Mouse (Mus musculus) midbrain, embryonic 16.5 days (tissue): ENCODE data around the gene Zfp90. TPM values are rescaled to one million over a fixed set of nuclear protein-coding genes. Genes with fewer than 3 reads are reported as not detected.
"Not testable (repeated sequence)": the region's sequence is repeated elsewhere in the genome, so short reads cannot be mapped to it uniquely, and the experiment has no call there.

ENCODE experiments used
- ATAC-seq: fragments of 200-750 bp; cut with Nextera tagmentation; 2 replicates; pipeline ENCODE4 v1.8.0; 2017; ENCODE audit warnings: moderate TSS enrichment
- H3K27ac ChIP-seq: fragments of 300-500 bp; sonication (generic); 2 replicates; pipeline ENCODE4 v1.5.1; 2014; ENCODE audit warnings: mild to moderate bottlenecking, low read length, mixed read lengths
- H3K27me3 ChIP-seq: fragments of 300-500 bp; sonication (generic); 2 replicates; pipeline ENCODE4 v1.6.1; 2014; ENCODE audit warnings: low read depth, low read length, mixed read lengths; ENCODE audit not compliant: control insufficient read depth, insufficient read depth
- H3K36me3 ChIP-seq: fragments of 300-500 bp; sonication (generic); 2 replicates; pipeline ENCODE4 v1.6.1; 2014; ENCODE audit warnings: mild to moderate bottlenecking, low read length, moderate library complexity, mixed read lengths; ENCODE audit not compliant: control insufficient read depth, insufficient read depth
- H3K4me1 ChIP-seq: fragments of 300-500 bp; sonication (generic); 2 replicates; pipeline ENCODE4 v1.6.1; 2014; ENCODE audit warnings: mild to moderate bottlenecking, low read length, mixed read lengths; ENCODE audit not compliant: control insufficient read depth, insufficient read depth
- H3K4me2 ChIP-seq: fragments of 300-500 bp; sonication (generic); 2 replicates; pipeline ENCODE4 v1.6.1; 2014; ENCODE audit warnings: mild to moderate bottlenecking, low read length, mixed read lengths
- H3K4me3 ChIP-seq: fragments of 300-500 bp; sonication (generic); 2 replicates; pipeline ENCODE4 v1.5.1; 2014; ENCODE audit warnings: low read depth, mild to moderate bottlenecking, low read length, moderate library complexity, mixed read lengths
- H3K9ac ChIP-seq: fragments of 300-500 bp; sonication (generic); 2 replicates; pipeline ENCODE4 v1.6.1; 2014; ENCODE audit warnings: low read depth, low read length, mixed read lengths
- H3K9me3 ChIP-seq: fragments of 300-500 bp; sonication (generic); replicated peaks from 2 replicates; pipeline ENCODE4 v1.6.1; 2014; ENCODE audit warnings: mild to moderate bottlenecking, low read length, mixed read lengths; ENCODE audit not compliant: control insufficient read depth, poor library complexity, severe bottlenecking
- WGBS: fragments of 180-500 bp; shearing (Covaris S2); extraction: QIAGEN DNeasy Blood & Tissue Kit; methylation state at CpG from one replicate; pipeline ENCODE4 v1.1.7; 2014; 5-methylcytosine and 5-hydroxymethylcytosine counted together
- polyA plus RNA-seq: library from polyadenylated mRNA; unstranded; fragments of >200 nt; fragmentation: Nextera tagmentation; extraction: Ambion mirVana; gene quantifications from 2 replicates; pipeline ENCODE4 v1.2.1, GENCODE M21; 2015

Zfp90 gene
- polyA plus RNA-seq, 1 experiment from 2014 or later: 45.9 TPM

GRCm38 (mm10) chr8:106417692-106418091 is 2.6 kb downstream of the Zfp90 start:
- Histone ChIP-seq H3K4me1 (peaks cover 7% of the 10 kb centered on the region), H3K36me3 (peaks cover 46% of the 10 kb centered on the region), H3K27ac (no peak overlapping the region), H3K27me3 (no peaks in the 10 kb centered on the region), H3K4me3 (no peak overlapping the region), H3K9ac (no peak overlapping the region), H3K4me2 (no peak overlapping the region), H3K9me3 (peaks cover 4% of the 10 kb centered on the region; the same call in 1 of the 2 replicates)
- ATAC-seq: no peak
- 100% methylated on average over 5 of the region's 5 CpGs for WGBS

- Histone ChIP-seq H3K27ac (no peak overlapping the region), H3K4me3 (no peak overlapping the region), H3K9ac (no peak overlapping the region), H3K4me2 (no peak overlapping the region), H3K27me3 (no peaks in the 10 kb centered on the region), H3K4me1 (no peaks in the 10 kb centered on the region), H3K36me3 (peaks cover 20% of the 10 kb centered on the region), H3K9me3 (peaks cover 8% of the 10 kb centered on the region)
- 41% methylated on average over 12 of the region's 12 CpGs for WGBS
- no peak for ATAC-seq
These were observed 16.0 kb downstream of the Zfp90 start for GRCm38 (mm10) chr8:106431088-106431487.

- not testable (repeated sequence) for ATAC-seq
- WGBS: 59% methylated on average over 10 of the region's 10 CpGs
These were observed 16.8 kb downstream of the Zfp90 start for GRCm38 (mm10) chr8:106431952-106432351.

GRCm38 (mm10) chr8:106432954-106433570 is 17.9 kb downstream of the Zfp90 start:
- no peaks in the 10 kb centered on the region for H3K9me3 ChIP-seq

More at GRCm38 (mm10) chr8:106431952-106432351, 16.8 kb downstream of the Zfp90 start:
- not testable (repeated sequence) for H3K27ac ChIP-seq, H3K27me3 ChIP-seq, H3K9ac ChIP-seq, H3K4me1 ChIP-seq, H3K4me3 ChIP-seq, H3K9me3 ChIP-seq, H3K4me2 ChIP-seq
- H3K36me3 ChIP-seq: peaks cover 12% of the 10 kb centered on the region

GRCm38 (mm10) chr8:106433667-106434066 is 18.5 kb downstream of the Zfp90 start:
- Histone ChIP-seq H3K9ac (no peak overlapping the region), H3K9me3 (no peaks in the 10 kb centered on the region), H3K4me2 (no peak overlapping the region), H3K27me3 (no peaks in the 10 kb centered on the region), H3K36me3 (no peaks in the 10 kb centered on the region), H3K4me1 (no peaks in the 10 kb centered on the region), H3K4me3 (no peak overlapping the region), H3K27ac (no peak overlapping the region)
- no peak for ATAC-seq
- 47% methylated on average over 1 of the region's 1 CpGs for WGBS

More at GRCm38 (mm10) chr8:106432954-106433570, 17.9 kb downstream of the Zfp90 start:
- H3K36me3 ChIP-seq: peaks cover 3% of the 10 kb centered on the region; the same call in 1 of the 2 replicates
- peak overlapping the region; percentile 33 for H3K4me3 ChIP-seq
- WGBS: 9% methylated on average over 20 of the region's 20 CpGs
- H3K4me1 ChIP-seq: no peaks in the 10 kb centered on the region
- no peak overlapping the region for H3K9ac ChIP-seq
- H3K27ac ChIP-seq: no peak overlapping the region
- ATAC-seq: peak; percentile 70; the same call in 1 of the 2 replicates
- peak overlapping the region; percentile 64 for H3K4me2 ChIP-seq
- no peaks in the 10 kb centered on the region for H3K27me3 ChIP-seq

GRCm38 (mm10) chr8:106437781-106438180 is 22.7 kb downstream of the Zfp90 start:
- Histone ChIP-seq H3K4me1 (no peaks in the 10 kb centered on the region), H3K27ac (no peak overlapping the region), H3K9ac (no peak overlapping the region), H3K27me3 (no peaks in the 10 kb centered on the region), H3K4me2 (no peak overlapping the region), H3K4me3 (no peak overlapping the region), H3K9me3 (no peaks in the 10 kb centered on the region), H3K36me3 (no peaks in the 10 kb centered on the region)
- no peak for ATAC-seq
- WGBS: 70% methylated on average over 3 of the region's 3 CpGs

- no peak overlapping the region for H3K4me3 ChIP-seq
- H3K36me3 ChIP-seq: no peaks in the 10 kb centered on the region
- H3K4me2 ChIP-seq: no peak overlapping the region
- WGBS: 89% methylated on average over 3 of the region's 3 CpGs
- H3K9me3 ChIP-seq: no peaks in the 10 kb centered on the region
- no peak for ATAC-seq
- H3K27ac ChIP-seq: no peak overlapping the region
- no peaks in the 10 kb centered on the region for H3K27me3 ChIP-seq
- no peaks in the 10 kb centered on the region for H3K4me1 ChIP-seq
- H3K9ac ChIP-seq: no peak overlapping the region
These were observed 25.0 kb downstream of the Zfp90 start for GRCm38 (mm10) chr8:106440146-106440545.

GRCm38 (mm10) chr8:106442740-106443139 is 27.6 kb downstream of the Zfp90 start:
- WGBS: 93% methylated on average over 1 of the region's 1 CpGs
- no peaks in the 10 kb centered on the region for H3K36me3 ChIP-seq
- H3K27me3 ChIP-seq: no peaks in the 10 kb centered on the region
- no peaks in the 10 kb centered on the region for H3K4me1 ChIP-seq
- no peak overlapping the region for H3K4me2 ChIP-seq
- H3K9ac ChIP-seq: no peak overlapping the region
- no peak for ATAC-seq
- H3K27ac ChIP-seq: no peak overlapping the region
- H3K9me3 ChIP-seq: no peaks in the 10 kb centered on the region
- H3K4me3 ChIP-seq: no peak overlapping the region

- Histone ChIP-seq H3K36me3 (no peaks in the 10 kb centered on the region), H3K9ac (no peak overlapping the region), H3K9me3 (0 out of 2 replicates have a peak, but pooled peaks cover 2% of the 10 kb centered on the region), H3K4me3 (no peak overlapping the region), H3K27me3 (no peaks in the 10 kb centered on the region), H3K4me1 (no peaks in the 10 kb centered on the region), H3K4me2 (no peak overlapping the region), H3K27ac (no peak overlapping the region)
- ATAC-seq: no peak
- 76% methylated on average over 6 of the region's 6 CpGs for WGBS
These were observed 36.4 kb downstream of the Zfp90 start for GRCm38 (mm10) chr8:106451301-106452085.
